Mouse (Mus musculus) spleen, adult 2 months (tissue): ENCODE data around the gene Erlin1. TPM values are rescaled to one million over a fixed set of nuclear protein-coding genes. Genes with fewer than 3 reads are reported as not detected.

Experiments
- DNase-seq, 2 experiments: peaks; one replicate each; pipeline versions ENCODE4 v3.0.0 to v3.0.0-alpha.2; 2012 to 2021; ENCODE audit warnings: low spot score in 2 of 2, low read depth in 1 of 2
- H3K27ac ChIP-seq: fragments of 200-500 bp; 2 replicates; pipeline ENCODE4 v1.5.1; 2012; ENCODE audit warnings: low read length, inconsistent platforms; ENCODE audit not compliant: insufficient read depth
- H3K27me3 ChIP-seq: fragments of 200-500 bp; 2 replicates; pipeline ENCODE4 v1.6.1; 2012; ENCODE audit warnings: mild to moderate bottlenecking, moderate library complexity, low read length, inconsistent platforms; ENCODE audit not compliant: control insufficient read depth, insufficient read depth
- H3K36me3 ChIP-seq: fragments of 200-500 bp; 2 replicates; pipeline ENCODE4 v1.6.1; 2012; ENCODE audit warnings: mild to moderate bottlenecking, low read length, inconsistent platforms; ENCODE audit not compliant: control insufficient read depth, insufficient read depth
- H3K4me1 ChIP-seq: fragments of 200-500 bp; 2 replicates; pipeline ENCODE4 v1.6.1; 2011; ENCODE audit warnings: inconsistent platforms; ENCODE audit not compliant: control insufficient read depth, insufficient read depth, insufficient read length
- H3K4me3 ChIP-seq: fragments of 200-500 bp; 2 replicates; pipeline ENCODE4 v1.5.1; 2011; ENCODE audit warnings: mild to moderate bottlenecking, inconsistent platforms; ENCODE audit not compliant: insufficient read depth, insufficient read length; ENCODE audit errors: extremely low read depth
- CTCF ChIP-seq: fragments of 200-500 bp; IDR thresholded peaks from 2 replicates; pipeline ENCODE4 v1.5.1; 2011; ENCODE audit warnings: mild to moderate bottlenecking, inconsistent platforms; ENCODE audit not compliant: insufficient read depth, insufficient read length, insufficient replicate concordance; ENCODE audit errors: extremely low read depth
- POLR2A ChIP-seq: fragments of 200-500 bp; IDR thresholded peaks from 2 replicates; pipeline ENCODE4 v1.6.1; 2011; ENCODE audit warnings: low read depth, low read length, inconsistent platforms
- WGBS: fragments of 180-500 bp; shearing (Covaris S2); methylation state at CpG from one replicate; pipeline ENCODE4 v1.1.7; 2018; 5-methylcytosine and 5-hydroxymethylcytosine counted together
- polyA plus RNA-seq: library from polyadenylated mRNA; depleted of rRNA; stranded (reverse); fragments of >200 nt; gene quantifications from 2 replicates; pipeline ENCODE4 v1.2.3, GENCODE M21; 2012

Erlin1 gene
- polyA plus RNA-seq, 1 experiment, result 4.5 TPM

DNA sequence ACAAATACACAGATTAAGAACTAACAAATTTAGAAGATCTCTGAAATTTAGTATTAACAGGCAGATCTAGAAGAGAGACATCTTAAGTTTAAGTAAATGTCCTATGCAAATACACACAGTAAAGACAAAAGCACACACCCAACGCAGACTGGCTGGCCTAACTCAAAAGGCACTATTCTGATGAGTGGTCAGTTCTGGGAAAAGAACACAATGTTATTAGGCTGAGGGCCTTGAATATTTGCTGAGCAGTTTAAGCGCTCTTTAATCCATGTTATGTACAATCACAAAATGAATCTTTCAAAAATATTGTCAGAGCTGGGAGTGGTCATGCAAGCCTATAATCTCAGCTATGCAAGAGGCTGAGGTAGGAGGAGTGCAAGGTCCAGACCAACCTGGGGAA is 4.9 kb downstream of the Erlin1 start:
- H3K27ac ChIP-seq, result no peak overlapping the region
- no peaks in the 10 kb centered on the region for H3K27me3 ChIP-seq
- H3K36me3 ChIP-seq, result peaks cover 7% of the 10 kb centered on the region
- WGBS, result 96% methylated on average over 2 of the region's 2 CpGs
- no peak for DNase-seq
- H3K4me1 ChIP-seq, result no peaks in the 10 kb centered on the region; the same call in 1 of the 2 replicates
- TF ChIP-seq POLR2A (no peak), CTCF (no peak)
- H3K4me3 ChIP-seq, result no peak overlapping the region

GRCm38 (mm10) chr19:44063773-44064172 is 5.8 kb downstream of the Erlin1 start:
- Histone ChIP-seq H3K27ac (no peak overlapping the region), H3K4me3 (no peak overlapping the region), H3K4me1 (no peaks in the 10 kb centered on the region; the same call in 1 of the 2 replicates), H3K36me3 (peaks cover 12% of the 10 kb centered on the region), H3K27me3 (no peaks in the 10 kb centered on the region)
- no peak for DNase-seq
- no peak for TF ChIP-seq POLR2A
- TF ChIP-seq CTCF, result no peak
- WGBS, result 92% methylated on average over 7 of the region's 7 CpGs

DNA sequence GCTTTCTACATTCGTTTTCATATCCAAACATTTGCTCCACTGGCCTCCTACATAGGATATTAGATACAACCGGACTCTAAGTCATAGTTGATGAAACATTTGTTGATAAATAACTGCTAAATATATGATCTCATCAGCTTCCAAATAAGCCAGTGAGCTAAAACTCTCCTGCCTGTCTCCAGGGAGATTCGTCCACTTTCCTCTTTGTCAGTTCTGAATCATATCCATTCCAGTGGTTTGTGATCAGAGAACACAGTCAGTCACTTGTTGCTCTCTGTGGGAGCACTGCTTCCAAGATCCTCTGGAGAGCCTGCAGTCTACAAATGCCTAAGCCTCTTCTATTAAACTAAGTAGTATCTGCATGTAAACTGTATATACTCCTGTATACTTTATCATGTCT is 9.4 kb downstream of the Erlin1 start:
- Histone ChIP-seq H3K4me3 (no peak overlapping the region), H3K27ac (no peak overlapping the region), H3K36me3 (peaks cover 22% of the 10 kb centered on the region), H3K4me1 (no peaks in the 10 kb centered on the region), H3K27me3 (no peaks in the 10 kb centered on the region)
- WGBS, result 95% methylated on average over 3 of the region's 3 CpGs
- TF ChIP-seq POLR2A, result no peak
- no peak for TF ChIP-seq CTCF
- no peak for DNase-seq

DNA sequence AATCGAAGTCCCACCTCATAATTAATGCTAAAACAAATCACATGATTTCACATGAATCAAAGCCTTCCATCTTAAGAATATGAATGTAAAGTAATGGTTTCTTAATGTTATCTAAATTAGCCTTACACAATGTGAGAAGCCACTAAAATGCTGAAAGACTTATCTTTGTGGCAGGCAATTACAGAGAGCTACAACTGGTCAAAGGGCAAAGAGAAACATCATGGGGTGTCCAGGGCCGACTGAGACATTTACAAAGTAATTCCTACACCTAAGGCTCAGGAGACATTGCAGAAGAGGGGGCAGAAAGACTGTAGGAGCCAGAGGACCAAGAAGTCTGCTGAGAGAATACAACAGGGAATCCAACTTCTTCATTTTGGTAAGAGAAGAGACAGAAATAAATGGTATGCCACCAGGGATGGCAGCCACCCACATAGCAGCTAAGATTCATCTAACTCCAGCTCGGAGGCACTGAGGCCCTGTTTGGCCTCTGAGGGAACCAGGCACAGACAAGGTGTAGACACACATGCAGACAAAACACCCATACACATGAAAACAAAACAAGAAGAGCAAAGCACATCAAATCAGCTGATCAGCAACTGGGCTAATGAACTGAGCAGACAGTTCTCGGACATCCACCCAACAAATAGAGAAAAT is 14.3 kb downstream of the Erlin1 start:
- TF ChIP-seq POLR2A (no peak), CTCF (no peak)
- Histone ChIP-seq H3K27ac (no peak overlapping the region), H3K4me3 (no peak overlapping the region), H3K4me1 (no peaks in the 10 kb centered on the region), H3K36me3 (peaks cover 22% of the 10 kb centered on the region), H3K27me3 (no peaks in the 10 kb centered on the region)
- no peak for DNase-seq
- 92% methylated on average over 4 of the region's 4 CpGs for WGBS

DNA sequence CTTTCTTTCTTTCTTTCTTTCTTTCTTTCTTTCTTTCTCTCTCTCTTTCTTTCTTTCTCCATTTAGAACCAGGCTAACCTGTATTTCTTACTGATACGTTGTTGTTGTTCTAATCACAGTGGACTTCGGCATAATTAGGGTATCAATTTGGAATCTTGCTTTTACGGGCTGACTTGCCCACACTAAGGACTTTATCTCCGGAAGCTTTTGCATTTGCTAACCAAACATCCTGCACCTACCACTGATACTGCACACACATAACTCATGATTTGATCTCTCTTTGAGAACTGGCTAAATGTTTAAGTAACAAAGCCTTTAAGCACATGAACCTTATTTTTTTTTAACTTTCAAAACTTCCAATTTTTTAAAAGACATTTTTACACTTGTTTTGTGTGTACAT is 19.2 kb downstream of the Erlin1 start:
- Histone ChIP-seq H3K4me3 (no peak overlapping the region), H3K27ac (no peak overlapping the region), H3K4me1 (no peaks in the 10 kb centered on the region), H3K27me3 (no peaks in the 10 kb centered on the region), H3K36me3 (peaks cover 13% of the 10 kb centered on the region)
- 80% methylated on average over 4 of the region's 4 CpGs for WGBS
- DNase-seq, result no peak
- no peak for TF ChIP-seq POLR2A
- no peak for TF ChIP-seq CTCF

GRCm38 (mm10) chr19:44049282-44049681 is 20.3 kb downstream of the Erlin1 start:
- WGBS, result 77% methylated on average over 3 of the region's 3 CpGs
- no peak overlapping the region for H3K4me3 ChIP-seq
- no peak for TF ChIP-seq CTCF
- TF ChIP-seq POLR2A, result no peak
- H3K4me1 ChIP-seq, result no peaks in the 10 kb centered on the region
- peaks cover 15% of the 10 kb centered on the region for H3K36me3 ChIP-seq
- no peaks in the 10 kb centered on the region for H3K27me3 ChIP-seq
- H3K27ac ChIP-seq, result no peak overlapping the region
- no peak for DNase-seq

- H3K4me3 ChIP-seq, result no peak overlapping the region
- DNase-seq, result peak in 1 of 2 experiments; percentile 11
- H3K27me3 ChIP-seq, result no peaks in the 10 kb centered on the region
- H3K27ac ChIP-seq, result no peak overlapping the region
- H3K4me1 ChIP-seq, result no peaks in the 10 kb centered on the region
- peaks cover 11% of the 10 kb centered on the region for H3K36me3 ChIP-seq
- 27% methylated on average over 3 of the region's 3 CpGs for WGBS
- TF ChIP-seq POLR2A (no peak), CTCF (no peak)
Measured at GRCm38 (mm10) chr19:44045847-44046246, 23.7 kb downstream of the Erlin1 start.
